Mouse (Mus musculus) stomach, embryonic 15.5 days (tissue): ENCODE measurements around the gene Rhobtb1. TPM values are rescaled to one million over a fixed set of nuclear protein-coding genes. Genes with fewer than 3 reads are reported as not detected.

ENCODE experiments used
- ATAC-seq: fragments of 200-750 bp; cut with Nextera tagmentation; 2 replicates; pipeline ENCODE4 v1.8.0; 2017; ENCODE audit warnings: low read depth, moderate number of reproducible peaks, moderate TSS enrichment; ENCODE audit not compliant: insufficient read depth, low FRiP score
- H3K27ac ChIP-seq: fragments of 300-500 bp; sonication (generic); 2 replicates; pipeline ENCODE4 v1.5.1; 2015; ENCODE audit warnings: mild to moderate bottlenecking, inconsistent platforms
- H3K27me3 ChIP-seq: fragments of 300-500 bp; sonication (generic); replicated peaks from 2 replicates; pipeline ENCODE4 v1.6.1; 2015; ENCODE audit warnings: inconsistent platforms
- H3K36me3 ChIP-seq: fragments of 300-500 bp; sonication (generic); 2 replicates; pipeline ENCODE4 v1.6.1; 2015; ENCODE audit warnings: inconsistent platforms
- H3K4me1 ChIP-seq: fragments of 300-500 bp; sonication (generic); 2 replicates; pipeline ENCODE4 v1.6.1; 2015; ENCODE audit warnings: inconsistent platforms
- H3K4me2 ChIP-seq: fragments of 300-500 bp; sonication (generic); 2 replicates; pipeline ENCODE4 v1.6.1; 2015; ENCODE audit warnings: mild to moderate bottlenecking, inconsistent platforms
- H3K4me3 ChIP-seq: fragments of 300-500 bp; sonication (generic); replicated peaks from 2 replicates; pipeline ENCODE4 v1.5.1; 2015; ENCODE audit warnings: inconsistent platforms
- H3K9ac ChIP-seq: fragments of 300-500 bp; sonication (generic); 2 replicates; pipeline ENCODE4 v1.6.1; 2015; ENCODE audit warnings: inconsistent platforms
- H3K9me3 ChIP-seq: fragments of 300-500 bp; sonication (generic); 2 replicates; pipeline ENCODE4 v1.6.1; 2016; ENCODE audit warnings: inconsistent platforms
- WGBS: fragments of 180-500 bp; shearing (Covaris S2); methylation state at CpG from one replicate; pipeline ENCODE4 v1.1.7; 2015; 5-methylcytosine and 5-hydroxymethylcytosine counted together
- polyA plus RNA-seq: library from polyadenylated mRNA; unstranded; fragments of >200 nt; fragmentation: Nextera tagmentation; extraction: Ambion mirVana; gene quantifications from 2 replicates; pipeline ENCODE4 v1.2.1, GENCODE M21; 2015

The Rhobtb1 gene
- polyA plus RNA-seq, 1 experiment from 2014 or later = 33.0 TPM

- no peak for ATAC-seq
- Histone ChIP-seq H3K27me3 (no peaks in the 10 kb centered on the region), H3K4me2 (no peak overlapping the region), H3K9ac (no peak overlapping the region), H3K27ac (no peak overlapping the region), H3K4me3 (no peak overlapping the region), H3K4me1 (no peaks in the 10 kb centered on the region), H3K36me3 (peaks cover 2% of the 10 kb centered on the region; the same call in 1 of the 2 replicates), H3K9me3 (no peaks in the 10 kb centered on the region)
- WGBS = 88% methylated on average over 5 of the region's 5 CpGs
Observed at GRCm38 (mm10) chr10:69225471-69225870, 74.2 kb downstream of the Rhobtb1 start.

- 62% methylated on average over 8 of the region's 8 CpGs for WGBS
- no peak for ATAC-seq
- no peak overlapping the region for H3K4me2 ChIP-seq
- no peak overlapping the region for H3K9ac ChIP-seq
- no peaks in the 10 kb centered on the region for H3K4me1 ChIP-seq
- H3K27me3 ChIP-seq = no peaks in the 10 kb centered on the region
- H3K27ac ChIP-seq = no peak overlapping the region
- H3K4me3 ChIP-seq = no peak overlapping the region
- H3K9me3 ChIP-seq = no peaks in the 10 kb centered on the region
- peaks cover 2% of the 10 kb centered on the region; the same call in 1 of the 2 replicates for H3K36me3 ChIP-seq
Observed at GRCm38 (mm10) chr10:69225951-69226350, 74.7 kb downstream of the Rhobtb1 start.

GRCm38 (mm10) chr10:69237185-69237584 lies 86.0 kb downstream of the Rhobtb1 start:
- Histone ChIP-seq H3K9me3 (no peaks in the 10 kb centered on the region), H3K27me3 (no peaks in the 10 kb centered on the region), H3K4me3 (no peak overlapping the region), H3K27ac (no peak overlapping the region), H3K36me3 (no peaks in the 10 kb centered on the region), H3K4me2 (no peak overlapping the region), H3K9ac (no peak overlapping the region), H3K4me1 (no peaks in the 10 kb centered on the region)
- WGBS = 80% methylated on average over 3 of the region's 3 CpGs
- ATAC-seq = no peak

GRCm38 (mm10) chr10:69237781-69238180 lies 86.5 kb downstream of the Rhobtb1 start:
- H3K27ac ChIP-seq = no peak overlapping the region
- no peak for ATAC-seq
- no peaks in the 10 kb centered on the region for H3K27me3 ChIP-seq
- H3K36me3 ChIP-seq = no peaks in the 10 kb centered on the region
- H3K4me2 ChIP-seq = no peak overlapping the region
- H3K9ac ChIP-seq = no peak overlapping the region
- H3K4me3 ChIP-seq = no peak overlapping the region
- no peaks in the 10 kb centered on the region for H3K9me3 ChIP-seq
- no peaks in the 10 kb centered on the region for H3K4me1 ChIP-seq
- 91% methylated on average over 9 of the region's 9 CpGs for WGBS

GRCm38 (mm10) chr10:69238311-69238710 lies 87.1 kb downstream of the Rhobtb1 start:
- Histone ChIP-seq H3K27me3 (no peaks in the 10 kb centered on the region), H3K9ac (no peak overlapping the region), H3K27ac (no peak overlapping the region), H3K36me3 (no peaks in the 10 kb centered on the region), H3K4me2 (no peak overlapping the region), H3K4me1 (no peaks in the 10 kb centered on the region), H3K9me3 (no peaks in the 10 kb centered on the region), H3K4me3 (no peak overlapping the region)
- WGBS = 65% methylated on average over 6 of the region's 6 CpGs
- no peak for ATAC-seq

- Histone ChIP-seq H3K36me3 (no peaks in the 10 kb centered on the region), H3K4me2 (no peak overlapping the region), H3K27me3 (no peaks in the 10 kb centered on the region), H3K9ac (no peak overlapping the region), H3K4me3 (no peak overlapping the region), H3K4me1 (no peaks in the 10 kb centered on the region), H3K27ac (no peak overlapping the region), H3K9me3 (no peaks in the 10 kb centered on the region)
- WGBS = 87% methylated on average over 2 of the region's 2 CpGs
- ATAC-seq = no peak
Observed at GRCm38 (mm10) chr10:69240530-69240929, 89.3 kb downstream of the Rhobtb1 start.

GRCm38 (mm10) chr10:69245151-69245550 lies 93.9 kb downstream of the Rhobtb1 start:
- Histone ChIP-seq H3K9ac (no peak overlapping the region), H3K4me2 (no peak overlapping the region), H3K27me3 (no peaks in the 10 kb centered on the region), H3K27ac (no peak overlapping the region), H3K36me3 (peaks cover 8% of the 10 kb centered on the region; the same call in 1 of the 2 replicates), H3K4me1 (no peaks in the 10 kb centered on the region), H3K9me3 (no peaks in the 10 kb centered on the region), H3K4me3 (no peak overlapping the region)
- no peak for ATAC-seq
- 76% methylated on average over 4 of the region's 4 CpGs for WGBS

- 77% methylated on average over 10 of the region's 10 CpGs for WGBS
- no peaks in the 10 kb centered on the region for H3K27me3 ChIP-seq
- H3K4me3 ChIP-seq = no peak overlapping the region
- H3K36me3 ChIP-seq = peaks cover 8% of the 10 kb centered on the region; the same call in 1 of the 2 replicates
- no peak overlapping the region for H3K9ac ChIP-seq
- H3K4me1 ChIP-seq = no peaks in the 10 kb centered on the region
- no peak overlapping the region; the same call in 1 of the 2 replicates for H3K27ac ChIP-seq
- no peak for ATAC-seq
- no peaks in the 10 kb centered on the region for H3K9me3 ChIP-seq
- no peak overlapping the region for H3K4me2 ChIP-seq
Observed at GRCm38 (mm10) chr10:69245906-69246668, 94.9 kb downstream of the Rhobtb1 start.

GRCm38 (mm10) chr10:69246762-69247161 lies 95.5 kb downstream of the Rhobtb1 start:
- Histone ChIP-seq H3K9ac (no peak overlapping the region), H3K4me2 (no peak overlapping the region), H3K9me3 (no peaks in the 10 kb centered on the region), H3K4me1 (no peaks in the 10 kb centered on the region), H3K27ac (no peak overlapping the region), H3K36me3 (peaks cover 11% of the 10 kb centered on the region; the same call in 1 of the 2 replicates), H3K27me3 (no peaks in the 10 kb centered on the region), H3K4me3 (no peak overlapping the region)
- WGBS = 77% methylated on average over 3 of the region's 3 CpGs
- no peak for ATAC-seq

- no peak overlapping the region for H3K27ac ChIP-seq
Observed at GRCm38 (mm10) chr10:69247311-69248033, 96.2 kb downstream of the Rhobtb1 start.

GRCm38 (mm10) chr10:69248261-69249160 lies 97.3 kb downstream of the Rhobtb1 start:
- Histone ChIP-seq H3K36me3 (peaks cover 11% of the 10 kb centered on the region; the same call in 1 of the 2 replicates), H3K4me1 (peaks cover 10% of the 10 kb centered on the region; the same call in 1 of the 2 replicates), H3K4me3 (no peak overlapping the region), H3K27me3 (no peaks in the 10 kb centered on the region), H3K27ac (no peak overlapping the region), H3K9ac (no peak overlapping the region), H3K4me2 (no peak overlapping the region), H3K9me3 (no peaks in the 10 kb centered on the region)
- 85% methylated on average over 29 of the region's 29 CpGs for WGBS
- ATAC-seq = no peak

More at GRCm38 (mm10) chr10:69247311-69248033, 96.2 kb downstream of the Rhobtb1 start:
- H3K9ac ChIP-seq = no peak overlapping the region
- no peaks in the 10 kb centered on the region for H3K27me3 ChIP-seq
- H3K4me1 ChIP-seq = peaks cover 6% of the 10 kb centered on the region; the same call in 1 of the 2 replicates
- H3K4me2 ChIP-seq = no peak overlapping the region
- H3K36me3 ChIP-seq = peaks cover 11% of the 10 kb centered on the region; the same call in 1 of the 2 replicates
- no peaks in the 10 kb centered on the region for H3K9me3 ChIP-seq
- no peak for ATAC-seq
- H3K4me3 ChIP-seq = no peak overlapping the region
- WGBS = 91% methylated on average over 7 of the region's 7 CpGs
